Mouse (Mus musculus): ENCODE measurements around the gene Nppb. TPM values are rescaled to one million over a fixed set of nuclear protein-coding genes. Genes with fewer than 3 reads are reported as not detected.

Nppb gene
- polyA plus RNA-seq, 1 experiment from 2014 or later = 0.19 TPM

DNA sequence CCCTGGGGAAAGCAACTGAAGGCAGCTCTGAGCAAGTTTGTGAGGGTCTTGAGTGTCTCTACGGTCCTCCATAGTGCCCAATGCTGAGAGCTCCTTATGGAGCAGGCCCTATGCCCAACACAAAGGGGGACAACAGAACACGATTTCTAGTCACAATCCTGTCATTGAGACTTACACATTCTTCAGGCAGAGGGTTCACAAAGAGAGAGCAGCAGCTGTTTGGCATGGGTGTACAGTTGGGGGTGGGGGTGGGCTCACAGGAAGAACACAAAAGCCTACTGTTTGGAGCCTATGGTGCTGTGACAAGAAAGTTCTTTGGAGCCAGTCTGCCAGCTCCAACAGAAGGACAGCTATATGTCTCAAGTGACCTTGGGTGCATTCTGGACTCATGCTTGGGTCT lies 32.8 kb downstream of the Nppb start:
- 38% methylated on average over 2 of the region's 2 CpGs for WGBS
- ATAC-seq (ENCODE audit: low FRiP score, low read depth) = peak; percentile 69
- no peaks in the 10 kb centered on the region for H3K9me3 ChIP-seq
- no peak overlapping the region for H3K9ac ChIP-seq
- H3K4me3 ChIP-seq = no peak overlapping the region
- peak overlapping the region; percentile 72 for H3K27ac ChIP-seq (replicated peaks)
- no peaks in the 10 kb centered on the region for H3K27me3 ChIP-seq
- H3K4me2 ChIP-seq = no peak overlapping the region
- H3K36me3 ChIP-seq = peaks cover 88% of the 10 kb centered on the region
- peaks cover 6% of the 10 kb centered on the region for H3K4me1 ChIP-seq (replicated peaks)

DNA sequence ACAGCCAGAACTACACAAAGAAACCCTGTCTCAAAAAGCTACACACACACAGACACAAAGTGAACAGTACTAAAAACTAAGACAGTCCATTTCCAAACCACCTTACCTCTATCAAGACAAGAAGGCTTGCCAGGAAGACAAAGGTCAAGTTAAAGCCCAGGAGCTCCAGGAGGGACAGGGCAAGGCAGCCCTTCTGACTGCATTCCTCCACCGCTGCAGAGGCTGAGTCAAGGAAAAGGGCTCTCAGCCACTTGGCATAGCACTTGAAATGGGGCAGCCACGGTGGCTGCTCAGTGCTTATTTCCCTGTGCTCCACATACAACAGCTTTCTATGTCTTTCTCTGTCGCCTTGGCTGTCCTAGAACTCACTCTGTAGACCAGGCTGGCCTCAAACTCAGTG lies 38.4 kb downstream of the Nppb start:
- no peak overlapping the region for H3K4me2 ChIP-seq
- H3K36me3 ChIP-seq = peaks cover 86% of the 10 kb centered on the region
- no peak overlapping the region for H3K27ac ChIP-seq (replicated peaks)
- ATAC-seq (ENCODE audit: low FRiP score, low read depth) = no peak
- H3K9ac ChIP-seq = no peak overlapping the region
- H3K4me3 ChIP-seq = no peak overlapping the region
- no peaks in the 10 kb centered on the region for H3K27me3 ChIP-seq
- H3K9me3 ChIP-seq = no peaks in the 10 kb centered on the region
- 90% methylated on average over 3 of the region's 3 CpGs for WGBS
- H3K4me1 ChIP-seq (replicated peaks) = peaks cover under 1% of the 10 kb centered on the region

DNA sequence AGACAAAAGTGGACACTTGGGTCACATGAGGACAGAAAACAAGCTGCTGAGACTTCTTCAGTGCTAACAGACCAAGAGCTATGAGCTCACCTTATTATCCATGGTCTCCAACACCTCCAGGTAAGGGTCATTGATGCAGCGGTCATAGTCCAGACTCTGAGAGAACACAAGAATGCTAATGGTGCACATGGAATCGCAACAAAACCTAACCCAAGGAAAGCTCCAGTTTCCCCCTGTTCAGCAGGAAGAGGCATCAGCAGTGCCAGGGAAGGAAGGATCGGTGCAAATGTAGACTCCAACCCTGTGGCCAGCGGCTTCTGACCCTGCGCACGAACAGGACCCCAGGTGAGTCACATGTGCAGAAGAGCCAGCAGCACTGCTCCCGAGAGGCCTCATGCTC lies 43.7 kb downstream of the Nppb start:
- no peak for ATAC-seq (ENCODE audit: low FRiP score, low read depth)
- Histone ChIP-seq H3K4me2 (no peak overlapping the region), H3K27me3 (no peaks in the 10 kb centered on the region), H3K27ac (replicated peaks) (no peak overlapping the region), H3K9me3 (no peaks in the 10 kb centered on the region), H3K9ac (no peak overlapping the region), H3K36me3 (peaks cover 50% of the 10 kb centered on the region), H3K4me3 (no peak overlapping the region), H3K4me1 (replicated peaks) (no peaks in the 10 kb centered on the region)
- WGBS = 96% methylated on average over 7 of the region's 7 CpGs

DNA sequence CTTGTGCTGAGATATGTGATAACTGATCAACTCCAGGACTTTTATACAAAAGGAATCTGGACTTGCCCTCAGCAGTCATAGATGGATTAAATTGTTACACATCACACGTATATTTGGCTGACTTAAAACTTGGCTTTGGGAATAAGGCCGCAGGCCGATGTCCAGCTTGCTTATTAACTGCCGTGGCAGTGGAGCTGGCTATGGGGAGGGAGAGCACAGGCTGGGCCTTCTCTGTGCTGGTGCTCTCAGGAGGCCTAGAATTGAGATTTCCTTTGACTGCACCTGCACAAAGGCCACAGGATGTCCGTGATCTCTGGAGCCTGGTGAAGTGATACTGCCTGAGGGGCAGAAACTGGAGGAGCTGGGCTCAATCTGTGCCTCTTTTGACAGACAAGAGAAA lies 44.9 kb downstream of the Nppb start:
- H3K27me3 ChIP-seq = no peaks in the 10 kb centered on the region
- H3K9me3 ChIP-seq = no peaks in the 10 kb centered on the region
- H3K27ac ChIP-seq (replicated peaks) = no peak overlapping the region
- peaks cover 47% of the 10 kb centered on the region for H3K36me3 ChIP-seq
- no peaks in the 10 kb centered on the region for H3K4me1 ChIP-seq (replicated peaks)
- no peak overlapping the region for H3K9ac ChIP-seq
- ATAC-seq (ENCODE audit: low FRiP score, low read depth) = no peak
- WGBS = 81% methylated on average over 5 of the region's 5 CpGs
- H3K4me3 ChIP-seq = no peak overlapping the region
- no peak overlapping the region for H3K4me2 ChIP-seq

GRCm38 (mm10) chr4:148033858-148034410 lies 48.3 kb downstream of the Nppb start:
- H3K27ac ChIP-seq (replicated peaks) = no peak overlapping the region
- H3K4me2 ChIP-seq = no peak overlapping the region
- no peaks in the 10 kb centered on the region for H3K9me3 ChIP-seq
- H3K4me3 ChIP-seq = no peak overlapping the region
- no peak for ATAC-seq (ENCODE audit: low FRiP score, low read depth)
- 54% methylated on average over 7 of the region's 7 CpGs for WGBS
- peaks cover 24% of the 10 kb centered on the region for H3K36me3 ChIP-seq
- peaks cover 10% of the 10 kb centered on the region for H3K4me1 ChIP-seq (replicated peaks)
- H3K27me3 ChIP-seq = no peaks in the 10 kb centered on the region
- no peak overlapping the region for H3K9ac ChIP-seq

DNA sequence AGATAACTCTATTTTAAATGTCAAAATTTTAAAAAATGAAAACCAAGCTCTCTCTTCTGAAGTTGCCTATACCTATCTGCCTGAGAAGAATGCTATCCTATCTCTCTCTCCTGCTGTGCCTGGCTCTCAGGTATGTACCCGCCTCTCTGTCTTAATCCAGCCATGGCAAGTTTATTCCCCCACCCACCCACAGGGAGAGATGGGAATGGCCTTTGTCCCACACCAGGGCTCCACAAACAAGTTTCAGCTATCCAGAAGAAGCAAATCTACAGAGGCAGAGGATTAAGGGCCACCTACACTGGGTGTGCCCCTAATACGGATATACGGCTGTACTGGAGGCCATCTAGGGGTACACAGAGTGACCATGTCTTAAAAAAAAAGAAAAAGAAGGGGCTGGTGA lies 49.9 kb downstream of the Nppb start:
- Histone ChIP-seq H3K27ac (replicated peaks) (no peak overlapping the region), H3K36me3 (peaks cover 15% of the 10 kb centered on the region), H3K4me3 (no peak overlapping the region), H3K9ac (no peak overlapping the region), H3K4me1 (replicated peaks) (peaks cover 23% of the 10 kb centered on the region), H3K4me2 (no peak overlapping the region), H3K9me3 (no peaks in the 10 kb centered on the region), H3K27me3 (no peaks in the 10 kb centered on the region)
- no peak for ATAC-seq (ENCODE audit: low FRiP score, low read depth)
- WGBS = 95% methylated on average over 3 of the region's 3 CpGs

Other genes with a start within 250 kb of the Nppb start
- 3.9 and 4.7 TPM in 2 replicates for gene Zfp984, start 176.0 kb upstream of the Nppb start, polyA plus RNA-seq (2015; fragmentation: Nextera tagmentation; extraction: Ambion mirVana)
- gene Zfp933, start 137.4 kb upstream of the Nppb start, polyA plus RNA-seq (2015; fragmentation: Nextera tagmentation; extraction: Ambion mirVana) = 7.0 and 7.8 TPM in 2 replicates
- 38.1 and 39.8 TPM in 2 replicates for gene Miip, start 117.0 kb upstream of the Nppb start, polyA plus RNA-seq (2015; fragmentation: Nextera tagmentation; extraction: Ambion mirVana)
- gene Fv1, start 116.8 kb upstream of the Nppb start, polyA plus RNA-seq (2015; fragmentation: Nextera tagmentation; extraction: Ambion mirVana) = 10.7 and 12.5 TPM in 2 replicates
- gene Mfn2, start 81.1 kb upstream of the Nppb start, polyA plus RNA-seq (2015; fragmentation: Nextera tagmentation; extraction: Ambion mirVana) = 93.6 and 104 TPM in 2 replicates
- 25.9 and 26.3 TPM in 2 replicates for gene Plod1, start 49.0 kb upstream of the Nppb start, polyA plus RNA-seq (2015; fragmentation: Nextera tagmentation; extraction: Ambion mirVana)
- 13.3 and 14.0 TPM in 2 replicates for gene 2510039O18Rik, start 44.9 kb upstream of the Nppb start, polyA plus RNA-seq (2015; fragmentation: Nextera tagmentation; extraction: Ambion mirVana)
- 1.6 and 1.7 TPM in 2 replicates for gene Nppa, start 14.9 kb downstream of the Nppb start, polyA plus RNA-seq (2015; fragmentation: Nextera tagmentation; extraction: Ambion mirVana)
- 31.3 and 32.8 TPM in 2 replicates for gene Clcn6, start 53.0 kb downstream of the Nppb start, polyA plus RNA-seq (2015; fragmentation: Nextera tagmentation; extraction: Ambion mirVana)
- gene Mthfr, start 53.3 kb downstream of the Nppb start, polyA plus RNA-seq (2015; fragmentation: Nextera tagmentation; extraction: Ambion mirVana) = 18.0 and 22.1 TPM in 2 replicates
- 6.0 and 6.8 TPM in 2 replicates for gene Agtrap, start 102.2 kb downstream of the Nppb start, polyA plus RNA-seq (2015; fragmentation: Nextera tagmentation; extraction: Ambion mirVana)
- gene Mad2l2, start 144.6 kb downstream of the Nppb start, polyA plus RNA-seq (2015; fragmentation: Nextera tagmentation; extraction: Ambion mirVana) = 98.3 and 110 TPM in 2 replicates
- gene Draxin, start 144.9 kb downstream of the Nppb start, polyA plus RNA-seq (2015; fragmentation: Nextera tagmentation; extraction: Ambion mirVana) = 15.4 and 16.1 TPM in 2 replicates
- gene Fbxo6, start 166.4 kb downstream of the Nppb start, polyA plus RNA-seq (2015; fragmentation: Nextera tagmentation; extraction: Ambion mirVana) = 21.7 and 21.8 TPM in 2 replicates
- 93.3 and 96.0 TPM in 2 replicates for gene Fbxo44, start 174.7 kb downstream of the Nppb start, polyA plus RNA-seq (2015; fragmentation: Nextera tagmentation; extraction: Ambion mirVana)
- gene Fbxo2, start 174.8 kb downstream of the Nppb start, polyA plus RNA-seq (2015; fragmentation: Nextera tagmentation; extraction: Ambion mirVana) = 21.4 and 23.4 TPM in 2 replicates

Data from hindbrain, embryonic 15.5 days (tissue).